Mouse (Mus musculus) neural tube, embryonic 12.5 days (tissue): ENCODE measurements around the gene Cdca8. TPM values are rescaled to one million over a fixed set of nuclear protein-coding genes. Genes with fewer than 3 reads are reported as not detected.
A peak's percentile ranks its signal among the peaks of the same experiment; 100 is the strongest.

Experiments
- ATAC-seq: fragments of 200-750 bp; cut with Nextera tagmentation; 2 replicates; pipeline ENCODE4 v1.8.0; 2017; ENCODE audit warnings: low read depth, mild to moderate bottlenecking, moderate TSS enrichment, moderate library complexity; ENCODE audit not compliant: low FRiP score
- H3K27ac ChIP-seq: fragments of 300-500 bp; sonication (generic); 2 replicates; pipeline ENCODE4 v1.5.1; 2016
- H3K27me3 ChIP-seq: fragments of 300-500 bp; sonication (generic); replicated peaks from 2 replicates; pipeline ENCODE4 v1.6.1; 2016; ENCODE audit warnings: mild to moderate bottlenecking
- H3K36me3 ChIP-seq: fragments of 300-500 bp; sonication (generic); 2 replicates; pipeline ENCODE4 v1.6.1; 2016; ENCODE audit warnings: mild to moderate bottlenecking
- H3K4me1 ChIP-seq: fragments of 300-500 bp; sonication (generic); 2 replicates; pipeline ENCODE4 v1.6.1; 2016
- H3K4me2 ChIP-seq: fragments of 300-500 bp; sonication (generic); replicated peaks from 2 replicates; pipeline ENCODE4 v1.6.1; 2016; ENCODE audit warnings: mild to moderate bottlenecking
- H3K4me3 ChIP-seq: fragments of 300-500 bp; sonication (generic); 2 replicates; pipeline ENCODE4 v1.5.1; 2016
- H3K9ac ChIP-seq: fragments of 300-500 bp; sonication (generic); 2 replicates; pipeline ENCODE4 v1.6.1; 2016; ENCODE audit warnings: mild to moderate bottlenecking
- H3K9me3 ChIP-seq: fragments of 300-500 bp; sonication (generic); 2 replicates; pipeline ENCODE4 v1.6.1; 2016; ENCODE audit warnings: mild to moderate bottlenecking
- WGBS: fragments of 180-500 bp; shearing (Covaris S2); methylation state at CpG from one replicate; pipeline ENCODE4 v1.1.7; 2016; 5-methylcytosine and 5-hydroxymethylcytosine counted together
- polyA plus RNA-seq: library from polyadenylated mRNA; unstranded; fragments of >200 nt; fragmentation: Nextera tagmentation; extraction: Ambion mirVana; gene quantifications from 2 replicates; pipeline ENCODE4 v1.2.1, GENCODE M21; 2016

The Cdca8 gene
- polyA plus RNA-seq, 1 experiment from 2014 or later, result 121 TPM

GRCm38 (mm10) chr4:124949488-124949887 is 10.4 kb upstream of the Cdca8 start:
- H3K4me3 ChIP-seq, result no peak overlapping the region
- H3K9ac ChIP-seq, result no peak overlapping the region
- no peak for ATAC-seq
- no peaks in the 10 kb centered on the region for H3K9me3 ChIP-seq
- no peaks in the 10 kb centered on the region for H3K36me3 ChIP-seq
- H3K4me2 ChIP-seq, result no peak overlapping the region
- WGBS, result 92% methylated on average over 3 of the region's 3 CpGs
- no peaks in the 10 kb centered on the region for H3K27me3 ChIP-seq
- no peaks in the 10 kb centered on the region for H3K4me1 ChIP-seq
- H3K27ac ChIP-seq, result no peak overlapping the region

- H3K9me3 ChIP-seq, result no peaks in the 10 kb centered on the region
- H3K4me3 ChIP-seq, result no peak overlapping the region
- H3K4me2 ChIP-seq, result no peak overlapping the region
- no peak overlapping the region for H3K9ac ChIP-seq
- no peaks in the 10 kb centered on the region for H3K27me3 ChIP-seq
- no peak overlapping the region for H3K27ac ChIP-seq
- WGBS, result 72% methylated on average over 2 of the region's 2 CpGs
- no peak for ATAC-seq
- peaks cover 15% of the 10 kb centered on the region; the same call in 1 of the 2 replicates for H3K36me3 ChIP-seq
- H3K4me1 ChIP-seq, result no peaks in the 10 kb centered on the region
Measured at GRCm38 (mm10) chr4:124944961-124945360, 5.8 kb upstream of the Cdca8 start.

- H3K36me3 ChIP-seq, result peaks cover 23% of the 10 kb centered on the region; the same call in 1 of the 2 replicates
- H3K27ac ChIP-seq, result no peak overlapping the region
- H3K4me2 ChIP-seq, result no peak overlapping the region
- ATAC-seq, result no peak
- H3K4me3 ChIP-seq, result no peak overlapping the region
- no peaks in the 10 kb centered on the region for H3K27me3 ChIP-seq
- H3K4me1 ChIP-seq, result no peaks in the 10 kb centered on the region
- 90% methylated on average over 5 of the region's 5 CpGs for WGBS
- H3K9ac ChIP-seq, result no peak overlapping the region
- no peaks in the 10 kb centered on the region for H3K9me3 ChIP-seq
Measured at GRCm38 (mm10) chr4:124943781-124944180, 4.7 kb upstream of the Cdca8 start.

GRCm38 (mm10) chr4:124943022-124943421 is 3.9 kb upstream of the Cdca8 start:
- no peak for ATAC-seq
- Histone ChIP-seq H3K27me3 (no peaks in the 10 kb centered on the region), H3K27ac (no peak overlapping the region), H3K36me3 (peaks cover 28% of the 10 kb centered on the region; the same call in 1 of the 2 replicates), H3K9ac (no peak overlapping the region), H3K4me3 (no peak overlapping the region), H3K9me3 (no peaks in the 10 kb centered on the region), H3K4me2 (no peak overlapping the region), H3K4me1 (0 out of 2 replicates have a peak, but pooled peaks cover 1% of the 10 kb centered on the region)
- WGBS, result 6% methylated on average over 4 of the region's 4 CpGs

- Histone ChIP-seq H3K9me3 (no peaks in the 10 kb centered on the region), H3K4me3 (peak within 1 kb of the TSS; percentile 80), H3K27me3 (no peaks in the 10 kb centered on the region), H3K9ac (peak within 1 kb of the TSS; percentile 71), H3K4me1 (peaks cover 18% of the 10 kb centered on the region), H3K27ac (no peak within 1 kb of the TSS), H3K36me3 (peaks cover 22% of the 10 kb centered on the region; the same call in 1 of the 2 replicates), H3K4me2 (peak within 1 kb of the TSS; percentile 90)
- under 1% methylated on average over 52 of the region's 52 CpGs for WGBS
- ATAC-seq, result peak; percentile 99
Measured at GRCm38 (mm10) chr4:124936613-124937471, 2.3 kb downstream of the Cdca8 start, which contains the start of gene 9930104L06Rik. TSS of gene 9930104L06Rik (plus strand) at chr4:124937048.

- Histone ChIP-seq H3K27ac (no peak overlapping the region), H3K9ac (no peak overlapping the region), H3K4me1 (no peaks in the 10 kb centered on the region), H3K27me3 (no peaks in the 10 kb centered on the region), H3K36me3 (peaks cover 57% of the 10 kb centered on the region), H3K9me3 (no peaks in the 10 kb centered on the region), H3K4me3 (no peak overlapping the region), H3K4me2 (no peak overlapping the region)
- WGBS, result 93% methylated on average over 5 of the region's 5 CpGs
- no peak for ATAC-seq
Measured at GRCm38 (mm10) chr4:124928102-124928501, 11.0 kb downstream of the Cdca8 start.

GRCm38 (mm10) chr4:124905971-124906822 is 32.9 kb downstream of the Cdca8 start:
- ATAC-seq, result peak; percentile 80
- peaks cover 15% of the 10 kb centered on the region for H3K4me1 ChIP-seq
- peak overlapping the region; percentile 18 for H3K9ac ChIP-seq
- 10% methylated on average over 21 of the region's 21 CpGs for WGBS
- H3K27ac ChIP-seq, result peak overlapping the region; percentile 44; the same call in 1 of the 2 replicates
- peak overlapping the region; percentile 5; the same call in 1 of the 2 replicates for H3K4me3 ChIP-seq
- no peaks in the 10 kb centered on the region for H3K9me3 ChIP-seq
- H3K36me3 ChIP-seq, result no peaks in the 10 kb centered on the region
- peak overlapping the region; percentile 53 for H3K4me2 ChIP-seq
- H3K27me3 ChIP-seq, result no peaks in the 10 kb centered on the region

- Histone ChIP-seq H3K4me1 (peaks cover 15% of the 10 kb centered on the region), H3K27ac (no peak overlapping the region), H3K36me3 (no peaks in the 10 kb centered on the region), H3K9ac (no peak overlapping the region), H3K4me3 (no peak overlapping the region), H3K4me2 (no peak overlapping the region; the same call in 1 of the 2 replicates), H3K9me3 (no peaks in the 10 kb centered on the region), H3K27me3 (no peaks in the 10 kb centered on the region)
- 70% methylated on average over 4 of the region's 4 CpGs for WGBS
- no peak for ATAC-seq
Measured at GRCm38 (mm10) chr4:124905417-124905816, 33.7 kb downstream of the Cdca8 start.

GRCm38 (mm10) chr4:124899906-124900305 is 39.2 kb downstream of the Cdca8 start:
- no peak overlapping the region for H3K27ac ChIP-seq
- H3K4me1 ChIP-seq, result peaks cover 15% of the 10 kb centered on the region
- H3K9me3 ChIP-seq, result no peaks in the 10 kb centered on the region
- peaks cover 20% of the 10 kb centered on the region for H3K27me3 ChIP-seq
- no peak overlapping the region for H3K4me3 ChIP-seq
- WGBS, result 70% methylated on average over 5 of the region's 5 CpGs
- H3K9ac ChIP-seq, result no peak overlapping the region
- no peak overlapping the region for H3K4me2 ChIP-seq
- no peaks in the 10 kb centered on the region for H3K36me3 ChIP-seq
- no peak for ATAC-seq

GRCm38 (mm10) chr4:124898428-124898827 is 40.7 kb downstream of the Cdca8 start:
- no peak for ATAC-seq
- H3K4me1 ChIP-seq, result peaks cover 24% of the 10 kb centered on the region
- no peak overlapping the region for H3K4me2 ChIP-seq
- no peak overlapping the region for H3K9ac ChIP-seq
- H3K36me3 ChIP-seq, result no peaks in the 10 kb centered on the region
- 18% methylated on average over 10 of the region's 10 CpGs for WGBS
- no peak overlapping the region for H3K4me3 ChIP-seq
- no peak overlapping the region for H3K27ac ChIP-seq
- H3K27me3 ChIP-seq, result peaks cover 35% of the 10 kb centered on the region
- no peaks in the 10 kb centered on the region for H3K9me3 ChIP-seq

- H3K36me3 ChIP-seq, result no peaks in the 10 kb centered on the region
- H3K9ac ChIP-seq, result peak overlapping the region; percentile 48
- peak overlapping the region; percentile 42 for H3K4me3 ChIP-seq
- H3K4me2 ChIP-seq, result peak overlapping the region; percentile 73
- 1% methylated on average over 83 of the region's 83 CpGs for WGBS
- H3K27me3 ChIP-seq, result peaks cover 54% of the 10 kb centered on the region
- H3K27ac ChIP-seq, result no peak overlapping the region
- peak; percentile 67 for ATAC-seq
- H3K4me1 ChIP-seq, result peaks cover 23% of the 10 kb centered on the region
- H3K9me3 ChIP-seq, result no peaks in the 10 kb centered on the region
Measured at GRCm38 (mm10) chr4:124894508-124895428, 44.3 kb downstream of the Cdca8 start.
